Mouse (Mus musculus): ENCODE results near the gene Tmem88b.

Gene Tmem88b

GRCm38 (mm10) chr4:155785819-155786218, at the start of gene Tmem88b:
Gene Tmem88b (minus strand): TSS chr4:155785874.
- no peak for DNase-seq (ENCODE audit: low read depth in 2 of 2, low spot score in 2 of 2)

GRCm38 (mm10) chr4:155833836-155834235, 48.2 kb upstream of the Tmem88b start:
- peak; percentile 53 to 69 for DNase-seq (ENCODE audit: low read depth in 2 of 2, low spot score in 2 of 2)

DNA sequence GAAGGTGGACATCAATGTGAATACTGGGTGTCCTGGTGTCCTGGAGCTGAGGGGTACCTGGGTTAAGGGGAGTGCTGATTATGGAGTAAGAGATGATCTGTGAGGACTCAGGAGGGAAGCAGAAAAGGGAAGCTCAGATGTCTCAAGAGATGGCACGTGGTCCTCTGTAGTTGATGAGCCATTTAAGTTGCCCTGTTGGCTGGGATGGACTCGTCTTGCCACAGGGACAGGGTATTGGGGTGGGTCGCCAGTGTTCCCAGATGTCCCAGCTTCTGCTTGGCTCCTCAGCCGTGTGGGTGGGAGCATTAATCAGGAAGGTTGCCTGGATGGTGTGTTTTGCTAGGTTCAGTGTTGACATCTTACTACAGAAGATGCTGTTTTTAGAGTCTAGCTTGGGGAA, 47.6 kb upstream of the Tmem88b start:
- DNase-seq (ENCODE audit: low read depth in 2 of 2, low spot score in 2 of 2) = no peak

DNA sequence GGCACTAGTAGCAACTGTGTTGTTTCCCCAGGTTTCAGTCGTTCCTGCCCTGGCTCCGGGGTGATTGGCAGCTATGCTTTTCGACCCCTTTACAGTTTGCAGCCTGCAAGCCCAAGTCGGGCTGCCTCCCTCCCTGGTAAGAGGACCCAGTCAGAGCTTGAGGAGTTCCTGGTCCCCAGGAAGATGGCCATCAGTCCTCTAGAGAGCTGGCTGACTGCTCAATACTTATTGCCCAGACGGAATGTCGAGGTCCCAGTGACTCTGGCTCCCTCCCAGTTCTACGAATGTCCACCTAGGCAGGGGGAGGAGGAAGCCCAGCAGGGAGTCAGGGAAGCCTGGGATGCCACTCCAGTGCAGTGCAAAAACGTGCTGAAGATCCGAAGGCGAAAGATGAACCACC, 46.6 kb upstream of the Tmem88b start:
- no peak for DNase-seq (ENCODE audit: low read depth in 2 of 2, low spot score in 2 of 2)

DNA sequence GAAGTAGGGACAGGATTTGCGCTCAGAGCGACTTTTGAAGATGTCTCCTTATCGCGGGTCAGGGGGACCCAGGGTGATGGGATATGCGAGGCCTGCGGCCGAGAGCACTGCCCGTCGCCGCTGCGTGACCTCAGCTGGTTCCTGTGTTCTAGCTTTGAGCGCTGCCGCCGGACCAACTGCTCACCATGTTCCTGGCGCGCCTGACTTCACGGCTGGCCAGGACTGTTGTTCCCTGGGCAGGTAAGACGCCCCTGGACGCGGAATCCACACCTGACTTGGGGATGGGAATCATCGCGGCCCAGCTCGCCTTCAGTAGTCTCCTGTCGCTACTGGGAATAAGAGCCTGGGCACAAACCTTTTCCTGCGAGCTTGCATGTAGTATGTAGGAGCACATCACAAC, 46.2 kb upstream of the Tmem88b start:
- DNase-seq (ENCODE audit: low read depth in 2 of 2, low spot score in 2 of 2) = peak in 1 of 2 experiments; percentile 10

GRCm38 (mm10) chr4:155831205-155831766, 45.6 kb upstream of the Tmem88b start, which contains the start of gene Aurkaip1:
Gene Aurkaip1 (plus strand): TSS chr4:155831272.
- peak; percentile 87 to 88 for DNase-seq (ENCODE audit: low read depth in 2 of 2, low spot score in 2 of 2)

DNA sequence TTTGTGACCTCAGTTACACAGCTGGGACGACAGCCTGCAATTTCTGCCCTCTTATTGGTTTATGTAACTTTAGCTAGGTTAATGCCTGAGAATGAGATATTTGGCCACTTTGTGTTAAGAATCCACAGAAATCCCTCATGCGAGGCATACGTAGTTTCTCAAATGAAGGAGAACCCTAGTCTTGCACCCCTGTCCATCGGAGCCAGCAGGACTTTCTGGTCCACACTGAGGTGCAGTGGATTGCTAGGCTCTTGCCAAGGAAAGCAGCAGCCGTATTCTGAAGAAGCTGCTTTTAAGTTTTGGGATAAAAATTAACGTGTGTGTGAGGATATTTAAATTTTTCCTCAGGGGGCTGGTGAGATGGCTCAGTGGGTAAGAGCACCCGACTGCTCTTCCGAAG, 44.9 kb upstream of the Tmem88b start:
- no peak for DNase-seq (ENCODE audit: low read depth in 2 of 2, low spot score in 2 of 2)

DNA sequence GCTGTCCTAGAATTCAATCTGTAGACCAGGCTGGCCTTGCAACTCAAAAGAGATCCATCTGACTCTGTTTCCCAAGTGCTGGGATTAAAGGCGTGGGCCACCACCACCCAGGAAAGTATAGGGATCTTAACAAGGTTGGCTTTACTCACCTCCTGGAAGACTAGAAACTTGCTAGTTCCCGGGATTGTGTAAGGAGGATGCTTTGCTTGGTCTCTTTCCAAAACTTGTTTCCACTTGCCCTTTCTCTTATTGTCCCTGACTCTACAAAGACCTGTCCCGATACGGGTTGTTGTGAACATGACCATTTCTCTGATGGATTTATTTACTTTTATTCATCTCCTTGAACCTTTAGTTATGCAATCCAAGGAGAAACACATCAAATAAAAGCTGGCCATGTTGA, 44.2 kb upstream of the Tmem88b start:
- no peak for DNase-seq (ENCODE audit: low read depth in 2 of 2, low spot score in 2 of 2)

DNA sequence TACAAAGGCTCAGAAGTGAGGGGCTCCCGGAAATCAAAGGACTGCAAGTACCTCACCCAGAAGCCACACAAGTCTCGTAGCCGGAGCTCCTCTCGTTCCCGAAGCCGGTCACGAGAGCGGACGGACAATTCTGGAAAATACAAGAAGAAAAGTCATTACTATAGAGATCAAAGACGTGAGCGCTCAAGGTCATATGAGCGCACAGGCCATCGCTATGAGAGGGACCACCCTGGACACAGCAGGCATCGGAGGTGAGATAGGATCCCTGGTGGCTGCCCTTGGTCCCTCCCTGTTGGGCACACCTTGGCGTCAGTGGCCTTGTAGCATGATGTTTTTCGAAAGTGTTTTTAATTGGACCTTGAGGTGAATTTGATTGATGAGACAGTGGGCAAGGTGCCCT, 37.8 kb upstream of the Tmem88b start:
- DNase-seq (ENCODE audit: low read depth in 2 of 2, low spot score in 2 of 2) = no peak

DNA sequence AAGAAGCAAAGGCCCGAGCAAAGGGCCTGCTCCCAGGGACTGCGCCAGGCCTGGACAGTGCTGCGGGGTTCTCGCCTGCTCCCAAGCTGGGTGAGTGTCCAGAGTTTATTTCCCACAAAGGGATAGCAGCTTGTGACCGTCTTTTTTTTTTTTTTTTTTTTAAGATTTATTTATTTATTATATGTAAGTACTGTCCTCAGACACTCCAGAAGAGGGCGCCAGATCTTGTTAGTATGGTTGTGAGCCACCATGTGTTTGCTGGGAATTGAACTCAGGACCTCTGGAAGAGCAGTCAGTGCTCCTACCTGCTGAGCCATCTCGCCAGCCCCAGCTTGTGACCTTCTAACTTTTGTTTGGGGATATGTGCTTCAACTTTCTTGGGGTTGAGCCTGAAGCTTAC, 35.4 kb upstream of the Tmem88b start:
- peak in 1 of 2 experiments; percentile 29 for DNase-seq (ENCODE audit: low read depth in 2 of 2, low spot score in 2 of 2)

DNA sequence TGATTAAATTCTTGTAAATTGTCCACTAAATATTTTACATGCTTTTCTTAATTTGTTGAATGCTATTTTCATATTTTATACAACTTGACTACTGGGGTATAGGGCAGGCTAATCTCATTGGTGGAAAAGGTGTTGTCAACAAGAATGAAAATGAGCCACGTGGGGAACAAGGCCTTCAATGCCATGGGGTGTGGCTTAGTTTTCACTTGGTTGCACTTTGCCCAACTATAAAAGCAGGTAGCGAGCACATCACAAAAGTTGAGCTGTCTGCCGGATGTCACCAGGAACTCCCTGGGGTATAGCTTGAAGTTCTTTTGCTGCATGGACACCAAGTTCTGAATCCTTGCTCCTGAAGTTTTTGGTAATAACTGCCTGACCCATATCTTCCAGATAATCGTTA, 31.9 kb upstream of the Tmem88b start:
- DNase-seq (ENCODE audit: low read depth in 2 of 2, low spot score in 2 of 2) = no peak

- peak in 1 of 2 experiments; percentile 20 for DNase-seq (ENCODE audit: low read depth in 2 of 2, low spot score in 2 of 2)
Observed at GRCm38 (mm10) chr4:155812665-155813181, 27.0 kb upstream of the Tmem88b start.

DNA sequence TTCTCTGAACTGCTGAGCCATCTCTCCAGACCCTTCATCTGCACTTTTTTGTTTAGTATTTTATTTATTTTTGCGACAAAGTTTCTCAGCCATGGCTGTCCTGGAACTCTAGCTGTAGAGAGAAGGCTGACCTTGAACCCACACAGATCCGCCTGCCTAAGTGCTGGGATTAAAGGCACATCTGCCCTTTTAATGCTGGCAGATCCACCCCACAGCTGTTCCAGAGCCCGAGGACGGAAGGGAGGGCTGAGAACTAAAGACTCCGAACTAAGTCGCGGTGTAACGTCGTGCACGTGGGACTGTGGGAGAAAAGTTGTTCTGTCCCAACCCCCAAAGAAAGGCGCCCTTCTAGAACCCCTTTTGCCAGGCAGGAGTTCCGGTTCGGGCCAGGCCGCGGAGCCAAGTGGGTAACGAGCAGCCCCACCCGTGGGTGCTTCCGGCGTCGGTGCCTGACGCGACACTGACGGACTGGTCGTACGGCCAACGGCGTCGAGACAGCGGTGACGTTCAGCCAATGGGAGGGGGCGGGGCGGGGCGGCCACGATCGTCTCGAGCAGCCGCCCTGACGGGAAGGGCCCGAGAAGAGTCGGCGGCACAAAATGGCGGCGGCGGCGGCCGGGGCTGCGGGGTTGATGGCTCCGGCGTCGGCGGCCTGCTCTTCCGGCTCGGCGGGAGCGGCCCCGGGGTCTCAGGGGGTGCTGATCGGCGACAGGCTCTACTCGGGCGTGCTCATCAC, 26.4 kb upstream of the Tmem88b start, which contains the start of gene Ccnl2:
Ccnl2 (plus strand) TSS at position 561 of the 736 bp plus-strand sequence.
- DNase-seq (ENCODE audit: low read depth in 2 of 2, low spot score in 2 of 2) = peak; percentile 88 to 90

DNA sequence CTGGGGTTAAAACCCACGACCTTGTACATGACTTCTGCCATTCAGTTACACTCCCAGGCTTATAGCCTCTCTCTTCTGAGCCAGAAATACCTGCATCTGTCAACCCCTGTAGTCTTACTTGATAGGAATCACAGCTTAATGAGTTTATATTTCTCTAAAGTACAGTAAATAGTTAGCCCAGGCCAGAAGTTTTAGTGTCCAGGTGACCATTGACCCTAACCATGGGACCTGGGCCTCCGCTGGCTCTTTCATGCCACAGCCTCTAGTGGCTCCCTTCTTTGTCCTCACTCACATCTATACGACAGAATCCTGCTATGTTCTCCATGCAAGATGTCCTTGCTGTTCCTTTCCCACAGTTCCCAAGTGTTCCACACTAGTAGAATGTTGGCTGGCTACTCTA, 22.2 kb upstream of the Tmem88b start:
- no peak for DNase-seq (ENCODE audit: low read depth in 2 of 2, low spot score in 2 of 2)

GRCm38 (mm10) chr4:155803340-155804041, 17.8 kb upstream of the Tmem88b start:
- DNase-seq (ENCODE audit: low read depth in 2 of 2, low spot score in 2 of 2) = peak; percentile 95

DNA sequence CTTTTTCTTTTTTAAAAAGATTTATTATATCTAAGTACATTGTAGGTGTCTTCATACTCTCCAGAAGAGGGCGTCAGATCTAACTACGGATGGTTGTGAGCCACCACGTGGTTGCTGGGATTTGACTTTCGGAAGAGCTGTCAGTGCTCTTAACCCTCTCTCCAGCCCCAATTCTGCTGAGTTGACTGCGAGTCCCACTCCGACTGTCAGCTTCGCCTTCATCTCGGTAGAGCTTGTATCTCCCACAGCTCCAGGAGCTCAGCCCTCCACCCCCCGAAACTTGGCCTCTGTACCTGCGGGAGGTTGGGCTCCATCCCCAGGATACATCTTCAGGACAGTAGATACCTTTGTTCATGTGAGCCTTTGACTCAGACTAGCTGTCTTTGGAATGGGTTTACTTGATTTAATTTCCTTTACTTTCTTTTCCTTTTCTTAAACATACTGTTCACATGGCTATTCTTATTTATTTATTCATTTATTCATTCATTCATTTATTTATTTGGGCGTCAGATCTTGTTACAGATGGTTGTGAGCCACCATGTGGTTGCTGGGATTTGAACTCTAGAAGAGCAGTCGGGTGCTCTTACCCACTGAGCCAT, 17.2 kb upstream of the Tmem88b start, which contains the start of gene Mrpl20:
Mrpl20 (plus strand) TSS at position 138 of the 599 bp plus-strand sequence.
- DNase-seq (ENCODE audit: low read depth in 2 of 2, low spot score in 2 of 2) = peak in 1 of 2 experiments; percentile 28

- no peak for DNase-seq (ENCODE audit: low read depth in 2 of 2, low spot score in 2 of 2)
Observed at GRCm38 (mm10) chr4:155802075-155802474, 16.4 kb upstream of the Tmem88b start.

- DNase-seq (ENCODE audit: low read depth in 2 of 2, low spot score in 2 of 2) = no peak
Observed at GRCm38 (mm10) chr4:155793730-155794129, 8.1 kb upstream of the Tmem88b start.

DNA sequence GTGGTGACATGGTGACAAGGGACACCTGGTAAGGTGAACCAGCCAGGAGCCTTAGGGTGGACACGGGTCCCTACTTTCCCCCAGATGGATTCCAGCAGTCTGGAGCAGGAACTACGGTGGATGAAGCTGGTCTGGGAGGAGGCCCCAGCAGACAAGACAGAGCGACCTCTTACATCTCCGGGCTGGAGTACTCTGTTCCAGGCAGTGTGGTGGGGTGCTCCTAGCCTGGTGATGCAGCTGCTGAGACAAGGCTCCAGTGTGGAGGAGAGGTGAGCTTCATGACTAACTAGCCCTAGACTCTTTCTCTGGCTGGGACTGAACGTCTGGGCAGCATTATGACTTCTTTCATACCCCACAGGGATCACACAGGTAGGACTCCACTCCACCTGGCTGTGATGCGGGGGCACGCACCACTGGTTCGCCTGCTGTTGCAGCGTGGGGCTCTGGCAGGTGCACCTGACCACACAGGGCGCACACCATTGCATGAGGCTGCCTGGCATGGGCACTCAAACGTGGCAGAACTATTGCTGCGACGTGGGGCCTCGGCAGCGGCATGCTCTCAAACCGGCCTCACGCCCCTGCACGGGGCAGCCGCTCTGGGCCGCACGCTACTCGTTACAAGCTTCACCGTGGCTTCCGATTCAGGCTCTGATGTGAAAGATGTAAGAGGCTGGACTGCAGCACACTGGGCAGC, 5.7 kb upstream of the Tmem88b start:
- DNase-seq (ENCODE audit: low read depth in 2 of 2, low spot score in 2 of 2) = no peak

GRCm38 (mm10) chr4:155790650-155791161, 5.0 kb upstream of the Tmem88b start:
- DNase-seq (ENCODE audit: low read depth in 2 of 2, low spot score in 2 of 2) = no peak
